26 mouse cellular contexts compared by ENCODE assay signal in genomic region chr10:85936280-85936965, GRCm38 (mm10). TPM values are rescaled to one million over a fixed set of nuclear protein-coding genes. Genes with fewer than 3 reads are reported as not detected.
"Had no signal": no experiment of that assay in that cellular context is flagged by ENCODE, and none has a peak within 500 bp of the region (broad histone marks: within the 10 kb centered on the region; RNA-seq: fewer than 3 reads in every experiment).

No protein-coding gene starts in this region.

- H3K9me3 ChIP-seq: heart, embryonic 10.5 days; hindbrain, embryonic 12.5 days; intestine, embryonic 15.5 days; limb, embryonic 10.5 days; liver, embryonic 13.5 days; liver, embryonic 15.5 days had no signal

- H3K27ac ChIP-seq: gastrocnemius, adult 2 months; heart, embryonic 10.5 days; hindbrain, embryonic 12.5 days; hindbrain, embryonic 14.5 days; intestine, embryonic 15.5 days; left cerebral cortex, adult 2 months; limb, embryonic 10.5 days; limb, embryonic 12.5 days; liver, embryonic 13.5 days; liver, embryonic 15.5 days had no signal

- H3K4me3 ChIP-seq: gastrocnemius, adult 2 months; heart, embryonic 10.5 days; heart, embryonic 12.5 days; hindbrain, embryonic 12.5 days; intestine, embryonic 15.5 days; left cerebral cortex, adult 2 months; limb, embryonic 10.5 days; limb, embryonic 12.5 days; liver, embryonic 13.5 days; liver, embryonic 15.5 days had no signal

- H3K4me1 ChIP-seq: heart, embryonic 10.5 days; heart, embryonic 12.5 days; hindbrain, embryonic 12.5 days; intestine, embryonic 15.5 days; limb, embryonic 10.5 days; limb, embryonic 12.5 days; liver, embryonic 13.5 days; liver, embryonic 15.5 days had no signal

- H3K27me3 ChIP-seq: heart, embryonic 12.5 days; hindbrain, embryonic 12.5 days; intestine, embryonic 15.5 days; limb, embryonic 12.5 days; liver, embryonic 13.5 days had no signal

- H3K4me2 ChIP-seq: heart, embryonic 12.5 days; hindbrain, embryonic 12.5 days; hindbrain, embryonic 14.5 days; intestine, embryonic 15.5 days; limb, embryonic 12.5 days; liver, embryonic 11.5 days; liver, embryonic 13.5 days; liver, embryonic 15.5 days had no signal

- H3K9ac ChIP-seq: heart, embryonic 12.5 days; hindbrain, embryonic 12.5 days; hindbrain, embryonic 14.5 days; intestine, embryonic 15.5 days; limb, embryonic 12.5 days; liver, embryonic 13.5 days; liver, embryonic 15.5 days had no signal

- ATAC-seq: hindbrain, embryonic 16.5 days; inflammation-experienced regulatory T-cells, adult 6 months; intestine, embryonic 15.5 days had no signal

- DNase-seq: gastrocnemius, adult 2 months; gastrocnemius, postnatal 10 days; gastrocnemius, postnatal 25 days; heart, adult 18-20 months; heart, postnatal 10 days; heart, postnatal 4 days; kidney, adult 18-20 months; kidney, adult 8-10 months; kidney, postnatal 10 days; kidney, postnatal 25 days; kidney, postnatal 4 days; liver; liver, embryonic 13.5 days had no signal

RNA-seq across cellular contexts. Expression of gene Ascl4, which starts 8.9 kb away (rescaled TPM):
- polyA plus RNA-seq: heart, embryonic 12.5 days; heart, embryonic 14.5 days; liver, embryonic 11.5 days; liver, embryonic 13.5 days; liver, embryonic 15.5 days had no signal
